Mouse (Mus musculus) small intestine, adult 10 weeks (tissue): Measurements from ENCODE around the gene Prl8a2. TPM values are rescaled to one million over a fixed set of nuclear protein-coding genes. Genes with fewer than 3 reads are reported as not detected.

Experiments
- polyA plus RNA-seq: library from polyadenylated mRNA; stranded (reverse); fragments of 350-450 nt; fragmentation: Illumina TruSeq; extraction: RNeasy Lipid Tissue Mini Kit (QIAGEN cat#74804); gene quantifications from one replicate; pipeline ENCODE4 v1.2.3, GENCODE M21; 2014; ENCODE audit warnings: low replicate concordance

Gene Prl8a2
- polyA plus RNA-seq, result not detected

GRCm38 (mm10) chr13:27345373-27345772, at the start of gene Prl8a2:
Prl8a2 (plus strand) TSS chr13:27345673.

GRCm38 (mm10) chr13:27312334-27313225, 32.9 kb upstream of the Prl8a2 start, which contains the start of gene Prl6a1:
Prl6a1 (plus strand) TSS chr13:27312627.

GRCm38 (mm10) chr13:27390746-27391145, 45.3 kb downstream of the Prl8a2 start, which contains the start of gene Prl2b1:
Prl2b1 (minus strand) TSS chr13:27390846.

Other genes starting within 250 kb of the Prl8a2 start
- not detected for gene Prl3d2, start 224.0 kb upstream of the Prl8a2 start, polyA plus RNA-seq
- gene Prl3d3, start 188.9 kb upstream of the Prl8a2 start, polyA plus RNA-seq, result not detected
- not detected for gene Prl3c1, start 149.0 kb upstream of the Prl8a2 start, polyA plus RNA-seq
- not detected for gene Prl3b1, start 103.8 kb upstream of the Prl8a2 start, polyA plus RNA-seq
- gene Prl3a1, start 86.2 kb upstream of the Prl8a2 start, polyA plus RNA-seq, result not detected
- gene Prl6a1, start 33.0 kb upstream of the Prl8a2 start, polyA plus RNA-seq, result not detected
- gene Prl2b1, start 45.2 kb downstream of the Prl8a2 start, polyA plus RNA-seq, result not detected
- not detected for gene Prl8a6, start 93.0 kb downstream of the Prl8a2 start, polyA plus RNA-seq
- not detected for gene Prl8a8, start 167.5 kb downstream of the Prl8a2 start, polyA plus RNA-seq
- not detected for gene Prl8a9, start 218.9 kb downstream of the Prl8a2 start, polyA plus RNA-seq
- gene Prl8a1, start 236.5 kb downstream of the Prl8a2 start, polyA plus RNA-seq, result not detected